Mouse (Mus musculus): ENCODE measurements around the gene Olfr57.
"Not testable (repeated sequence)": the region's sequence is repeated elsewhere in the genome, so short reads cannot be mapped to it uniquely, and the experiment has no call there.

Gene Olfr57

DNA sequence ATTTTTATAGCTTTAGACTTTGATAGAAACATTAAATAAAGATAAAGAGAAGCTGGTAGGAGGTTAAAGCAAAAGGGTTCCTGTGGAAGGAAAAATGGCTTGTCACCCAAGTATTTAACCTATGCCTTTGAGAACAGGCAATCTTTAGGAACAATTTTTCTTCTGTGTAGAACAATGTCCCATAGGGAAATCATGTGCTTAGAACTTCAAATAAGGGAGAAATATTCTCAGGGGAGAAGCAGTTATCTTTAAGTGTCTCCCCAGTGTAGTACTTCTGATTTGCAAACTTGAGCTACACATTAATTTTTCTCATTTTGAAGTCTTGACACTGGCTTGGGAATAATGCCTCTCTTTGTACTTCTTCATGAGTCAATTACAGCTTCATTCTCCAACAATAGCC is at the start of gene Olfr57:
Gene Olfr57 (plus strand): TSS at position 301 of the 400 bp plus-strand sequence.
- DNase-seq (ENCODE audit: low spot score in 2 of 2): no peak

DNA sequence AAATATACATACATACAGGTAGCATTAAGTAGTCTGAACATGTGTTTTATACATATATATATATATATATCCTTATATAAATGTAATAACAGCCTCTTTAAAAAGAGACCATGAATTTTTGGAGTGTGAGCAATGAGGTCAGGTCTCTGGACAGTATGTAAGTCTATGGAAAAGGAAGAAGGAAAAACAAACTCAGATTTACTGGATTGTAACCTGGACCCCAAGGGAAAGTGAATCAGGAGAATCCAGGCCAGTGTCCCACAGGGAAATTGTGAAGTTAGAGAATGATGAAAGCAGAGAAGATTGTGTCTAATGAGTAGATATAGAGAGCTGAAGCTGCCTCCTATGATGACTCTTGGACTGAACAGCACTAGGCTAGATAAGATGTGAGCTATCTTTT is 47.8 kb upstream of the Olfr57 start, which contains the start of gene Olfr1352:
Gene Olfr1352 (plus strand): TSS at position 301 of the 400 bp plus-strand sequence.
- DNase-seq (ENCODE audit: low spot score in 2 of 2): no peak

DNA sequence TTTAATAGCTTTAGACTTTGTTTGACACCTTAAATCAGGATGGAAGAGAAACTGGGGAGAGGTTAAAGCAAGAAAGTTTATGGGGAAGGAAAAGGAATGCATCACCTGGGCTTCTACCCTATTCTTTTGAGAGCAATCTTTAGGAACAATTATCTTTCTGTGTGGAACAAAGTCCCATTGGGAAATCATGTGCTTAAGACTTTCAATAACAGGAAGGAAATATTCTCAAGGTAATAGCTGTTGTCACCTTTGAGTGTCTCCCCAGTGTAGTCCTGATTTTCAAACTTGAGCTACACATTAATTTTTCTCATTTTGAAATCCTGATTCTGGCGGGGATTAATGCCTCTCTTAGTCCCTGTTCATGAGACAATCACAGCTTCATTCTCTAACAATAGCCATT is 16.4 kb upstream of the Olfr57 start, which contains the start of gene Olfr1351:
Gene Olfr1351 (plus strand): TSS at position 301 of the 400 bp plus-strand sequence.
- DNase-seq (ENCODE audit: low spot score in 2 of 2): no peak

- DNase-seq (ENCODE audit: low spot score in 2 of 2): not testable (repeated sequence)
These were observed 13.9 kb downstream of the Olfr57 start for GRCm38 (mm10) chr10:79042457-79042856.

DNA sequence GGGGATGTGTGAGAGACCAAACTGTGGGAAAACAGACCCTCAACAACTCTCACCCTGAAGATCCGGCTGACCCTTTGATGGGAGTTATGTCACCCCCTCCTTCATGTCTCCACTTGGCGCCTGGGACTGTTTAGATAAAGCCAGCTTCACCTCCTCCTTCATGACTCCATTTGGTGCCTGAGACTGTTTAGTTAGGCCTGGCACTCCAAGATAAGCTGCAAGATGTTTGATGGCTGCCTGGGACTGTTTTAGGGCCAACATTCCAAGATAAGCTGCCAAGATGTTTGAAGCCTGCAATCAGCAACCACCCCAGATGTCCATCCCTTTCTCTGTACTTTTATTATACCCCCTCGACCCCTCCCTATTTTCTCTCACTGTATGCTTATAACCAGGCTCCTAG is 28.8 kb downstream of the Olfr57 start:
- DNase-seq (ENCODE audit: low spot score in 2 of 2): not testable (repeated sequence)
